Mouse (Mus musculus): ENCODE results near the gene Gm14124. TPM values are rescaled to one million over a fixed set of nuclear protein-coding genes. Genes with fewer than 3 reads are reported as not detected.

Gm14124 gene
- not detected in 2 replicates for polyA plus RNA-seq (2015; fragmentation: Nextera tagmentation; extraction: Ambion mirVana)

DNA sequence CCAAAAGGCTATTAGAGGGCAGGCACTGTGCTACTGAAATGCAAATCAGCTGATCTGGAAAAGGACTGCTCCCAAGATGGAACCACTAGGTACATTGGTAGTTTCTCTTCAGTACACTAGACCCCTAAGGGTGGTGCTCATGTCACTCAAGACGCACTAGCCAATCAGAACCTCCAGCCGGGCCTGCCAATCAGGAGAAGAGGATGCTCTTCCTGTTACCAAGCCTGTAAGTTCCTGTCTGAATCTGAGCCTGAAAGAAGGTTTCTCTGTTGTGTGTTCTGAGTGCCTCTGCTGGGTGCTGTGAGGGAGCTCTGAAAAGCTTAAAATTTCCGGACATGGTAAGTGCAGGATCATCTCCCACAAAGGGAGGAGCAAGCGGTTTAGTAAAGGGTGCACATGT is at the start of gene Gm14124:
Gene Gm14124 (plus strand): TSS at position 227 of the 400 bp plus-strand sequence.

DNA sequence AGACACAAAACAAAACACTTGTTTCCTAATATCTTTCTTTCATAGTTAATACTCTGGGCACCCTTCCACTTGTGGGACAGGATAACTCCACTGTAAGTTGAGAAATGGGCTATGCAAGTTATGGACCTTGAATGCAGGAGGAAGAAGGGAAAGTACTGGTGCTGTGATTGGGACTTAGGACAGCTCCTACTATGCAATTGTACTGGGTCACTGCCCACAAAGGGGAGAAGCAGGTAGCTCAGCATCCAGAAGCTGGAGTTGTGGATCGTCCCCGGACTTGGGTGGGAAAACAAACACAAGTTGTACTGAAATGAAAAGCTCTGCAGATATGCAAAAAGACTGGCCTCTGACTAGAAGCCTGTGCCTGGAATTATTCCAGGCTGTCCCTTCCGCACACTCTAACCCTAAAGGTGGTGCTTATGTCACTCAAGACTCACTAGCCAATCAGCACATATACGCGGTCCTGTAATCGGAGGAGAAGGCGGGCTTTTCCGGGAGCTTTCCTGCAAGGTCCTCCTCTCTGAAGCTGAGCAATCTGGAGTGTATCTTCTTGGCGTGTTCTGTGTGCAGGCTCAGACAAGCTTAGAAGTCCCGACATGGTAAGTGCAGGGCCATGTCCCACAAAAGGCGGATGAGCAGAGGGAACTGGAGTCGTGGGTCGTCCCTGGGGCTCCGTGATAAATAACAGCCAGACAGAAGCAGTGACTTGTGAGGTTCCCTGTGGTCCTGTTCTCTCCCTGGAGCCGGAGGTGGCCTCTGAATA is 39.5 kb upstream of the Gm14124 start, which contains the start of gene Zfp937:
Gene Zfp937 (plus strand): TSS at position 474 of the 763 bp plus-strand sequence.

DNA sequence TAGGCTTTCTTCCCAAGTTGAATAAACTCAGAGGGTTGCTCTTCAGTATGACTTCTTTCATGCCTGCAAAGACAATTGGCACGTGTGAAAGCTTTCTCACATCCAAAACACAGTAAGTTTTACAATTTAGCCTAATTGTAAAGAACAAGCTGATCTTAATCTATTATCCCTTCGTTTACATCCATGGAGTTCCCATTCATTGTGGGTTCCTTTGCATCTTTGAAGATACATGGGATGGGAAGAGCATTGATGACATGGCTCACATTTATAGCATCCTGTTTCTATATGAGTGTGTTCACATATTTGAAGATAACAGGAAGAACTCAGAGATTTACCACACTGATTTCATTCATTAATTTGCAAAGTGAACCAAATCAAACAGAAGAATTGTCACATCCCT is 1.8 kb upstream of the Gm14124 start, which contains the start of gene Gm21994:
Gene Gm21994 (minus strand): TSS at position 101 of the 400 bp plus-strand sequence.

Other genes with a start within 250 kb of the Gm14124 start
- 5.7 and 6.1 TPM in 2 replicates for gene Zfp120, start 120.8 kb upstream of the Gm14124 start, polyA plus RNA-seq (2015; fragmentation: Nextera tagmentation; extraction: Ambion mirVana)
- gene Gm10770, start 77.8 kb upstream of the Gm14124 start, polyA plus RNA-seq (2015; fragmentation: Nextera tagmentation; extraction: Ambion mirVana): not detected in 2 replicates
- gene Gm14139, start 75.8 kb upstream of the Gm14124 start, polyA plus RNA-seq (2015; fragmentation: Nextera tagmentation; extraction: Ambion mirVana): not detected in 2 replicates
- gene Zfp937, start 39.4 kb upstream of the Gm14124 start, polyA plus RNA-seq (2015; fragmentation: Nextera tagmentation; extraction: Ambion mirVana): 2.2 and 3.0 TPM in 2 replicates
- gene Gm21994, start 1.9 kb upstream of the Gm14124 start, polyA plus RNA-seq (2015; fragmentation: Nextera tagmentation; extraction: Ambion mirVana): 2.2 and 2.3 TPM in 2 replicates
- 1.3 and 1.4 TPM in 2 replicates for gene Gm10130, start 66.2 kb downstream of the Gm14124 start, polyA plus RNA-seq (2015; fragmentation: Nextera tagmentation; extraction: Ambion mirVana)
- 2.3 and 3.3 TPM in 2 replicates for gene 3300002I08Rik, start 105.2 kb downstream of the Gm14124 start, polyA plus RNA-seq (2015; fragmentation: Nextera tagmentation; extraction: Ambion mirVana)
- 2.4 and 2.8 TPM in 2 replicates for gene Zfp442, start 194.0 kb downstream of the Gm14124 start, polyA plus RNA-seq (2015; fragmentation: Nextera tagmentation; extraction: Ambion mirVana)
- gene Zfp345, start 227.6 kb downstream of the Gm14124 start, polyA plus RNA-seq (2015; fragmentation: Nextera tagmentation; extraction: Ambion mirVana): 0.06 TPM in 1 of 2 replicates, not detected in the other